Mouse (Mus musculus) CH12.LX (cell line): ENCODE results near the gene Lgr4.

Experiments
- CHD1 ChIP-seq: IDR thresholded peaks from 2 replicates; pipeline ENCODE4 v1.6.1; 2012; ENCODE audit warnings: low read depth, low read length, improper control_type of control experiment, inconsistent platforms
- CTCF ChIP-seq, 2 experiments: IDR thresholded peaks in 1 of 2; conservative IDR thresholded peaks in 1 of 2; 2 replicates each; pipeline ENCODE4 v1.5.1; 2011 to 2012; ENCODE audit warnings: low read depth in 2 of 2, low read length in 2 of 2, improper control_type of control experiment in 1 of 2, inconsistent platforms in 1 of 2, mild to moderate bottlenecking in 1 of 2, moderate library complexity in 1 of 2
- EP300 ChIP-seq: IDR thresholded peaks from 2 replicates; pipeline ENCODE4 v1.6.1; 2011; ENCODE audit warnings: low read length, improper control_type of control experiment
- NELFE ChIP-seq: IDR thresholded peaks from 2 replicates; pipeline ENCODE4 v1.6.1; 2011; ENCODE audit warnings: low read depth, low read length, improper control_type of control experiment
- POLR2A ChIP-seq: IDR thresholded peaks from 2 replicates; pipeline ENCODE4 v1.6.1; 2011; ENCODE audit warnings: low read depth, mild to moderate bottlenecking, improper control_type of control experiment, low read length
- RAD21 ChIP-seq: IDR thresholded peaks from 2 replicates; pipeline ENCODE4 v1.6.1; 2011; ENCODE audit warnings: low read depth, mild to moderate bottlenecking, low read length, improper control_type of control experiment, moderate library complexity
- TBP ChIP-seq: conservative IDR thresholded peaks from 2 replicates; pipeline ENCODE4 v1.6.1; 2011; ENCODE audit warnings: low read depth, low read length, improper control_type of control experiment
- UBTF ChIP-seq: IDR thresholded peaks from 2 replicates; pipeline ENCODE4 v1.6.1; 2012; ENCODE audit warnings: low read depth, mild to moderate bottlenecking, inconsistent platforms, low read length, improper control_type of control experiment, moderate library complexity
- ZKSCAN1 ChIP-seq: IDR thresholded peaks from 2 replicates; pipeline ENCODE4 v1.6.1; 2012; ENCODE audit warnings: low read depth, inconsistent platforms, low read length, improper control_type of control experiment, borderline replicate concordance

- no peak for TF ChIP-seq ZKSCAN1
- no peak for TF ChIP-seq EP300
- no peak for TF ChIP-seq POLR2A
- TF ChIP-seq TBP, result no peak
- no peak for TF ChIP-seq UBTF
- no peak for TF ChIP-seq RAD21
- TF ChIP-seq CTCF (conservative IDR thresholded peaks at IDR 0.05 in 1 of 2, IDR thresholded peaks at IDR 0.05 in 1 of 2; ENCODE audit: low read depth in 2 of 2, low read length in 2 of 2), result no peak
- no peak for TF ChIP-seq NELFE
- TF ChIP-seq CHD1, result no peak
These were observed 77.6 kb downstream of the Lgr4 start for GRCm38 (mm10) chr2:109995061-109995460.
